Mouse (Mus musculus) effector memory CD4-positive, alpha-beta T cell, adult 7 months (primary cell): ENCODE data around the gene Vac14. TPM values are rescaled to one million over a fixed set of nuclear protein-coding genes. Genes with fewer than 3 reads are reported as not detected.

Source experiments
- polyA plus RNA-seq: library from polyadenylated mRNA; unstranded; fragments of 100-300 nt; shearing (Covaris generic); gene quantifications from one replicate; pipeline ENCODE4 v1.2.1, GENCODE M21; 2017

Vac14 gene
- polyA plus RNA-seq: 45.6 TPM

GRCm38 (mm10) chr8:110618391-110619207 is at the start of gene Vac14:
TSS of gene Vac14 (plus strand) at chr8:110618585.

GRCm38 (mm10) chr8:110720685-110721598 is 102.6 kb downstream of the Vac14 start, which contains the start of gene Mtss1l:
TSS of gene Mtss1l (plus strand) at chr8:110721476.

Other genes starting within 250 kb of the Vac14 start
- 0.35 TPM for gene Mtss1l, start 102.9 kb downstream of the Vac14 start, polyA plus RNA-seq
- not detected for gene Il34, start 187.3 kb downstream of the Vac14 start, polyA plus RNA-seq
- 51.9 TPM for gene Cog4, start 228.0 kb downstream of the Vac14 start, polyA plus RNA-seq
- 145 TPM for gene Sf3b3, start 228.2 kb downstream of the Vac14 start, polyA plus RNA-seq